Mouse (Mus musculus) mouse trophoblast stem cell (cell line): ENCODE results near the gene Hoxc11.

Experiments
- in situ Hi-C, 2 experiments: fragments of 300-500 bp; cut with MseI, MboI; formaldehyde crosslinking; loops; 2 replicates in 1 of 2; 3 replicates in 1 of 2; pipeline ENCODE4 v1.15.1; 2025

Gene Hoxc11

GRCm38 (mm10) chr15:102963671-102964640 is 9.7 kb downstream of the Hoxc11 start:
- in situ Hi-C loops = no loop called here

- in situ Hi-C loops = no loop called here
These were observed 11.0 kb downstream of the Hoxc11 start for GRCm38 (mm10) chr15:102965003-102965891.

GRCm38 (mm10) chr15:102965892-102966775 is 11.9 kb downstream of the Hoxc11 start:
- in situ Hi-C loops = no loop called here

GRCm38 (mm10) chr15:102966776-102967311 is 12.6 kb downstream of the Hoxc11 start, which contains the start of gene Hoxc10:
Gene Hoxc10, plus strand, starts transcription at chr15:102966796.
- in situ Hi-C loops = no loop called here

GRCm38 (mm10) chr15:102967312-102967510 is 13.0 kb downstream of the Hoxc11 start, which contains the start of gene Hoxc5:
Gene Hoxc5, plus strand, starts transcription at chr15:102967443.
- in situ Hi-C loops = no loop called here

- in situ Hi-C loops = no loop called here
These were observed 13.5 kb downstream of the Hoxc11 start for GRCm38 (mm10) chr15:102967511-102968397.

- in situ Hi-C loops = no loop called here
These were observed 15.1 kb downstream of the Hoxc11 start for GRCm38 (mm10) chr15:102969296-102969695.

GRCm38 (mm10) chr15:102970740-102971139 is 16.5 kb downstream of the Hoxc11 start:
- in situ Hi-C loops = no loop called here

GRCm38 (mm10) chr15:102972254-102972653 is 18.0 kb downstream of the Hoxc11 start:
- in situ Hi-C loops = no loop called here

- in situ Hi-C loops = no loop called here
These were observed 18.5 kb downstream of the Hoxc11 start for GRCm38 (mm10) chr15:102972753-102973152.

GRCm38 (mm10) chr15:102975034-102975433 is 20.8 kb downstream of the Hoxc11 start:
- in situ Hi-C loops = no loop called here

- in situ Hi-C loops = no loop called here
These were observed 21.5 kb downstream of the Hoxc11 start for GRCm38 (mm10) chr15:102975688-102976111.

GRCm38 (mm10) chr15:102976171-102976570 is 21.9 kb downstream of the Hoxc11 start, which contains the start of gene Hoxc9:
Gene Hoxc9, plus strand, starts transcription at chr15:102976439.
- in situ Hi-C loops = no loop called here

- in situ Hi-C loops = no loop called here
These were observed 22.6 kb downstream of the Hoxc11 start for GRCm38 (mm10) chr15:102976631-102977422.

- in situ Hi-C loops = no loop called here
These were observed 23.3 kb downstream of the Hoxc11 start for GRCm38 (mm10) chr15:102977423-102977974.

GRCm38 (mm10) chr15:102978615-102979515 is 24.6 kb downstream of the Hoxc11 start:
- in situ Hi-C loops = no loop called here

GRCm38 (mm10) chr15:102979936-102980335 is 25.7 kb downstream of the Hoxc11 start:
- in situ Hi-C loops = no loop called here

GRCm38 (mm10) chr15:102980352-102980751 is 26.1 kb downstream of the Hoxc11 start:
- in situ Hi-C loops = no loop called here
